Mouse (Mus musculus) T-helper 1 cell (primary cell): ENCODE measurements around the gene Pdgfa.

Source experiments
- in situ Hi-C: fragments of 300-600 bp; cut with MboI, MseI; formaldehyde crosslinking; loops from one replicate; pipeline ENCODE4 v1.15.1; 2025; ENCODE audit warnings: high pct_unique_total_duplicates

Pdgfa gene

GRCm38 (mm10) chr5:138953986-138954385 lies 43.2 kb downstream of the Pdgfa start:
- in situ Hi-C loops: no loop called here

DNA sequence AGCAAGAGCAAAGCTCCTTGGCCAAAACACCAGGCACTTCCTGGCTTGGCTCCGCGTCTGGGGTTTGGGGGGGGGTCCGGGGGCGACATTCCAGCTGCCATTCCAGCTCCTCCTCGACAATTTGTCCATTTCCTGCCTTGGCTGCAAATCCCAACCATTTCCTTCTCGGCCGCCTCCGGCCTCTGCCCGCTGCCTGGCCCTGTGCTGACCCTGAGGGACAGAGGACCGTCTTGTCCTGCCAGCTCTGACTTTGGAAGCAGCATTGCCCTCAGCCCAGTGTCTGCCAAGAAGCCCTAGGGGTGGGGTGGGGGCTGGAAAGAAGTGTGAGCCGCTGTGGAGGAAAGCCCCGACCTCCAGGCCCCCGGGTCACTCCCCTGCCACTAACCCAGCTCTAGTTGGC lies 44.2 kb downstream of the Pdgfa start:
- in situ Hi-C loops: no loop called here

DNA sequence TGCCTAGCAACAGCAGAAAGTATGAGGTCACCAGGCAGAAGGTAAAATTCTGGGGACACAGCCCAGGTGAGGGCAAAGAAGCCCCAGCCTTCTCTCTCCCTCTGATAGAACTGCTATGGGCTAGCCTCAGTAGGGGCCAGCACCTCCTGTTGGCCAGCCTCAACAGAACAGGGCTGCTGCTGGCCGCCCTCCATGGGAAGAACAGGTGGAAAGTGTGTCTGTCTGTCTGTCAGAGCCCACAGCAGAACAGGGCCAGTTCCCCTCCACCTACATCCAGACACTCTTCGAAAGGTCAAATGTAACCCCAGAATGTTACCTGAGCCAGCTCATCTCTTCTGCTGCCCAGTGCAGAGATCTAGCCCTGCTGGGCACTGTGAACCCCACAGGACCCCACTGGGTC lies 45.9 kb downstream of the Pdgfa start:
- in situ Hi-C loops: no loop called here

GRCm38 (mm10) chr5:138949165-138949564 lies 48.0 kb downstream of the Pdgfa start:
- in situ Hi-C loops: loop anchor here (25.0 kb wide), 1 partner anchor 913 kb away; no protein-coding TSS in a partner anchor

DNA sequence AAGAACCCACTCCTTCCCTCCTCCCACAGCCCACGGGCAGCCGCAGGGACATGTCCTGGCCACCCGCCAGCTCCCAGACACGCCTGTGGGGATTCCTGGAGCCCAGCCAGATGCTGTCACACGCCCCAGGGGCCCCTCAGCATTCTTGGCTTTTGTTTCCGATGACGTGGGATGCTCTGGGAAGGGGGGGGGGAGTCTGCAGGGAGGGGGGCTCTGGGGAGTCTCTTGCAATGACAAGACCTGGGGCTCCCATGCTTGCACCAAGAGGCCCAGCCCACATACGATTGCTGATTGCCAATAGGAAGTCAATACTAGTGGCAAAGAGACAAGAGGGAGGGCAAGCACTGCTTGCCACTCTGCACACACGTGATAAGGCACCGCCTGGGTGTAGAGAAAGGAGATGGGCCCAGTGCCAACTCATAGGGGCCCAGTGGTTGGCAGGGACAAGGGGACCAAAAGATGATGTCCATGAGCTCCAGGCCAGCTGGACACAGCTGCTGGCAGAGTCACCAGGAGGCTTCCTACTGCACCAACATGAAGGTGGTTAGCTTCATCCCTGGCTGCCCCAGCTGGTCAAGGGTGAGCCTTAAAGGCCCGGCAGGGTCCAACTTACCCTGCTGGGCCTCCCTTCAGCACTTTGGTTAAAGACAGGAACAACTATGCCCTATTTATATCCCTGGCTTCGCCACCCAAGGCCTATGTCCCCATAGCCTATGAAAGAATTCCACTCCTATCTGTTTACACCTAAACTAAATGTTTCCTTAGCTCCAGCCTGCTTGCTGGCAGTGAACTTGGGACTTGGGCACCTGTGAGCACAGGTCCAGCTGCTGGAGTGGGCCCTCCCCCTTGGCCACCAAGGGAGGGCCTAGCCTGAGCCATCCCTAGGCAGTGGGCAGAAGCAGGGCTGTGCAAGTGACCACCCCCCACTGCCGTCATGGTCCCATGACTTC lies 48.9 kb downstream of the Pdgfa start:
- in situ Hi-C loops: loop anchor here (25.0 kb wide), 1 partner anchor 914 kb away; no protein-coding TSS in a partner anchor

DNA sequence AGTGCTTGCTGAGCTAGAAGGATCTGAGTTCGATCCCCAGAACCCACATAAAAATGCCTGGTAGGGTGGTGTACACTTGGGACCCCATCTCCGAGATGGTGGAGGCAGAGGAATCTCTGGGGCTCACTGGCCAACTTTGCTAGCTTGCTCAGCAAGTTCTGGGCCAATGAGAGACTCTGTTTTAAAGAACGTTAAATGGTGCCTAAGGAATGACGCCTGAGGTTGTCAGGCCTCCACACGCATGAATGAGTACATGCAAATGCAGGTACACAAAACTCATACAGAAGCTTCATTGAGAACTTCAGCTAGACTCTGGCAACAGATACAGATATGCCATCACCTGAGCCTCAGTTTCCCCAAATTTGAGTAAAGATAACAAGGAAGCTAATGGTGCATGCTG lies 49.7 kb downstream of the Pdgfa start:
- in situ Hi-C loops: loop anchor here (25.0 kb wide), 1 partner anchor 915 kb away; no protein-coding TSS in a partner anchor

DNA sequence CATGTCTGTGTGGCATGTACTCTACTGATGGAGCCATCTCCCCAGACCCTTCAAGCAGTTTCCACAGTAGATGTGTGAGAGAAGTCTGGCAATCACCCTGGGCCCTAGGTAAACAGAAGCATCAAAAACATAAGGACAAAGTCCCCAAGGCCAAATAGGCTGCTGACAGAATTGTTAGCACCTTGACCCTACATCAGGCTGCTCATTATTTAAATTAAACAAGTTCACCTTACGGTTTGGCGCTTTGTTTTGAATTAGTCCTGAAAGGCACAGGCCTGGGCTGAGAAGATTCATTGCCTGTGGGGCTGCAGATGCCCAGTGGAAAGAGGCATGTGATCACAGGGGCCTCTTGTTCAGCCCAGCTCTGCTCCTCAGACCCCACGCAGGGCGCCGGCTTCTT lies 50.2 kb downstream of the Pdgfa start:
- in situ Hi-C loops: loop anchor here (25.0 kb wide), 1 partner anchor 915 kb away; no protein-coding TSS in a partner anchor

GRCm38 (mm10) chr5:138945011-138945410 lies 52.2 kb downstream of the Pdgfa start:
- in situ Hi-C loops: loop anchor here (25.0 kb wide), 1 partner anchor 917 kb away; no protein-coding TSS in a partner anchor

DNA sequence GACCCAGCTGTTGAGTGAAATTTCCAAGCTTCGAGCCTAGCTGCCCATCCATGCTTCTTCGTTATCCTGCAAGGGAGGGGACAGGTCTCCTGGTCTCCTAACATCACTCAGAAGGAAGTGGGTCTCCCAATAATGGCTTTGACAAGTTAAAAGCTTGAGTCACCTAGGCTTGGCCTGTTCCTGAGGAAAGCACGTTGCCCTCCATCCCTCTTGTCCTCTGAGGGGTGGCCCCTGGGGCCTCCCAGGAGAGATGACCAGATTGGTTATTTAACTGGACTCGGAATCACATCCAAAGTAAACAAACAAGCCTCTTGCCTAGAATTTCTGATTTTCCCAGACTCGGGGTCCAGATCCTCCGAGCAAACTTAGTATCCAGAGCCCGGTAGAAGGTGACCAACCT lies 52.6 kb downstream of the Pdgfa start:
- in situ Hi-C loops: loop anchor here (25.0 kb wide), 1 partner anchor 918 kb away; no protein-coding TSS in a partner anchor

- in situ Hi-C loops: loop anchor here (25.0 kb wide), 1 partner anchor 920 kb away; no protein-coding TSS in a partner anchor
Measured at GRCm38 (mm10) chr5:138941842-138942241, 55.3 kb downstream of the Pdgfa start.

- in situ Hi-C loops: loop anchor here (25.0 kb wide), 1 partner anchor 922 kb away; no protein-coding TSS in a partner anchor
Measured at GRCm38 (mm10) chr5:138940576-138940975, 56.6 kb downstream of the Pdgfa start.

- in situ Hi-C loops: loop anchor here (25.0 kb wide), 1 partner anchor 924 kb away; no protein-coding TSS in a partner anchor
Measured at GRCm38 (mm10) chr5:138938572-138939163, 58.5 kb downstream of the Pdgfa start.

- in situ Hi-C loops: loop anchor here (25.0 kb wide), 1 partner anchor 926 kb away; no protein-coding TSS in a partner anchor
Measured at GRCm38 (mm10) chr5:138936399-138937089, 60.6 kb downstream of the Pdgfa start.

DNA sequence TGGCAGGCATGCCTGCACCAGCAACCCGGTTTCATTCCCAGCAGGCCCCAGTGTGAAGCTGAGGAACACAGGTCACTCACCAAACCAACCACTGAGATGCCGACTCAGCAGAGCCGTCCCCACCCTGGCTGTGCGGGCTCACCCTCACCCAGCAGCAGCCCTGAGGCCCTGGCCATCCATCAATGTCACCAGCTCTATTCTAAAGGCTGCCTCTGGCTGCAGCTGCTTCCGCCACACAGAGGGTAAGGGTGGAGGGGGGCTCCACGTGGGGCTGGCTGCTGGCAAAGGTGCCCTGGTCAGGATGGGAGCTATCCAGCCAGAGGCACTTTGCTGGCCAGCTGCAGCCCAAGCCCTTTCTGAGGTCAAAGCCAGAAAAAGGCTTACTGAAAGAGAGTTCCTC lies 62.6 kb downstream of the Pdgfa start:
- in situ Hi-C loops: loop anchor here (25.0 kb wide), 1 partner anchor 928 kb away; no protein-coding TSS in a partner anchor

GRCm38 (mm10) chr5:138932460-138933432 lies 64.4 kb downstream of the Pdgfa start:
- in situ Hi-C loops: loop anchor here (25.0 kb wide), 1 partner anchor 930 kb away; no protein-coding TSS in a partner anchor

DNA sequence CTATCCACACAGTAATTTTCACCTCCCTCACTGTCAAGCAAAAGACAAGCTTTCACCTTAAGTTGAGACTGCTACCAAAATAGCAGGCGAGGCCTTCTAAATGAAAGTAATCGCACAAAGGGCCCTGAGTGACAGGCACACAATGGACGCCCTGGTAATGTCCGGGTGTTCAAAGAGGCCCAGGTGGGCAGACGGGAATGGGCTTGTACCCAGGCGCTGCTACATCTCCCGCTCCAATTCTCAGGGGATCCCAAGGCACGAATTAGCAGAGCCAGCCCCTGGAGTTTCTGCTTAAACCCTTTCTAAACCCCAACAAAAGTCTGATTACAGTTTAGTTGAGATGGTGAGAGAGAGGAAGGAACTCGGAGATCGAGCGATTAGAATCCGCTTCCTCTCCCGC lies 65.3 kb downstream of the Pdgfa start:
- in situ Hi-C loops: loop anchor here (25.0 kb wide), 1 partner anchor 930 kb away; no protein-coding TSS in a partner anchor

DNA sequence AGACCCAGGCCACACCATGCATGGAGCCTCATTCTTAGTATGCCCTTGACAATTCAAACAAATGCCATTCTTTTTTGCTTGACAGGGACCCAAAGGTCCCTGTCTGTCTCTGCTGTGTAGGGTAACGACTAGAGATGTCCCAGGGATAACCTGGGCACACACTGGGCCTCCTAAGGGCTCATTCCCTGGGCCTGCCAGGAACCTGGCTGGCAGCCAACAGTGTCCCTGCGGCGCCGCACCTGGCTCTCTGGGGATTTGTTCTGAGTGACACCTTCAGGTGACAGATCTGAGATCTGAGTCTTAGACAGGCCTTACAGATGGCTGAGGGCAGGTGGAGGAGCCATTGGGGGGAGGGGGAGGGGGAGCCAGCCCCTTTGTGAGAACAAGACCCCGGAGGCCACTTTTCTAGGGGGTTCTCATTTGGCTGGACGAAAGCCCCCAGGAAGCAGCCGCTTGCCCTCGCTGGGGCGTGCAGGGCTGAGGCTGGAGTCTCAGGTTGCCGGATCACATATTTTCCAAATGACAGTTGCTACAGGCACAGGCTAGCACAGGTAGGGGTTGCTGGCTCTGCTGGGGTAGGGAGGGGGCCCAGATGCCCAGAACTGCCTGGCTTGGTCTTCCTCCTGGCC lies 67.2 kb downstream of the Pdgfa start:
- in situ Hi-C loops: loop anchor here (25.0 kb wide), 1 partner anchor 932 kb away; no protein-coding TSS in a partner anchor
